12 mouse cellular contexts compared by ENCODE assay signal in genomic region chr16:95956618-95957017, GRCm38 (mm10). TPM values are rescaled to one million over a fixed set of nuclear protein-coding genes. Genes with fewer than 3 reads are reported as not detected.
DNase-seq lines count a peak whose midpoint lies in the region; ATAC-seq and TF ChIP-seq lines count a peak whose summit lies in the region.
"Had no signal": no experiment of that assay in that cellular context is flagged by ENCODE, and none has a peak within 500 bp of the region (broad histone marks: within the 10 kb centered on the region; RNA-seq: fewer than 3 reads in every experiment).

No protein-coding gene starts in this region.

- DNase-seq in heart, adult 2 months: no peak
- DNase-seq in lung, postnatal 10 days: peak; percentile 40
- no peak for DNase-seq in lung, postnatal 36 days
- peak; percentile 17 for DNase-seq in NIH3T3 (ENCODE audit: low read depth)
- DNase-seq in stomach, postnatal 0 days (ENCODE audit: low spot score): no peak
- no peak for DNase-seq in frontal cortex, postnatal 36 days (ENCODE audit: low spot score in 2 of 2)
- DNase-seq in hindbrain, embryonic 10.5 days (ENCODE audit: low spot score): no peak

- TF ChIP-seq POLR2A in heart, adult 2 months (IDR thresholded peaks at IDR 0.05; ENCODE audit: insufficient read depth, low read depth, low read length): no peak

- H3K4me2 ChIP-seq in heart, embryonic 11.5 days: no peak overlapping the region
- H3K4me2 ChIP-seq in stomach, postnatal 0 days (replicated peaks; ENCODE audit: low read depth): no peak overlapping the region
- H3K4me2 ChIP-seq: embryonic facial prominence, embryonic 15.5 days; neural tube, embryonic 13.5 days had no signal

- TF ChIP-seq CTCF in heart, adult 2 months (IDR thresholded peaks at IDR 0.05): peak; percentile 53
- TF ChIP-seq CTCF in stomach, postnatal 0 days (IDR thresholded peaks at IDR 0.05; ENCODE audit: low read depth): peak; percentile 66

- TF ChIP-seq EP300 in heart, adult 2 months (IDR thresholded peaks at IDR 0.05; ENCODE audit: insufficient read depth, low read depth, low read length): no peak
- TF ChIP-seq EP300 in stomach, postnatal 0 days (optimal IDR thresholded peaks at IDR 0.05): no peak

- H3K4me3 ChIP-seq in heart, adult 2 months: no peak overlapping the region
- no peak overlapping the region for H3K4me3 ChIP-seq in heart, embryonic 11.5 days (ENCODE audit: low read depth, low read length)
- H3K4me3 ChIP-seq in stomach, postnatal 0 days (ENCODE audit: low read depth, low read length): no peak overlapping the region
- H3K4me3 ChIP-seq in hindbrain, embryonic 10.5 days: no peak overlapping the region
- H3K4me3 ChIP-seq: embryonic facial prominence, embryonic 15.5 days; neural tube, embryonic 13.5 days had no signal

- no peak for ATAC-seq in heart, embryonic 11.5 days (replicated peaks; ENCODE audit: insufficient number of reproducible peaks, low FRiP score, low TSS enrichment)
- ATAC-seq in stomach, postnatal 0 days (ENCODE audit: low FRiP score, low TSS enrichment): no peak
- ATAC-seq: inflammation-experienced regulatory T-cells, adult 6 months had no signal

- no peak overlapping the region for H3K27ac ChIP-seq in heart, adult 2 months
- H3K27ac ChIP-seq in heart, embryonic 11.5 days (ENCODE audit: low read depth, low read length): no peak overlapping the region
- no peak overlapping the region for H3K27ac ChIP-seq in stomach, postnatal 0 days (replicated peaks)
- H3K27ac ChIP-seq in hindbrain, embryonic 10.5 days: no peak overlapping the region
- H3K27ac ChIP-seq: embryonic facial prominence, embryonic 15.5 days; neural tube, embryonic 13.5 days had no signal

- no peaks in the 10 kb centered on the region for H3K36me3 ChIP-seq in heart, adult 2 months (ENCODE audit: control insufficient read depth, insufficient read depth, low read length)
- H3K36me3 ChIP-seq in heart, embryonic 11.5 days (ENCODE audit: control insufficient read depth, insufficient read depth, low read length): no peaks in the 10 kb centered on the region
- no peaks in the 10 kb centered on the region for H3K36me3 ChIP-seq in stomach, postnatal 0 days (ENCODE audit: control insufficient read depth, insufficient read depth, low read length)
- H3K36me3 ChIP-seq in hindbrain, embryonic 10.5 days: no peaks in the 10 kb centered on the region
- H3K36me3 ChIP-seq: embryonic facial prominence, embryonic 15.5 days; G1E; neural tube, embryonic 13.5 days had no signal

- peaks cover 3% of the 10 kb centered on the region; the same call in 1 of the 2 replicates for H3K9me3 ChIP-seq in heart, embryonic 11.5 days (replicated peaks; ENCODE audit: control insufficient read depth, low read length)
- H3K9me3 ChIP-seq in stomach, postnatal 0 days (ENCODE audit: control insufficient read depth, low read length): no peaks in the 10 kb centered on the region
- peaks cover 5% of the 10 kb centered on the region; the same call in 1 of the 2 replicates for H3K9me3 ChIP-seq in hindbrain, embryonic 10.5 days
- H3K9me3 ChIP-seq: embryonic facial prominence, embryonic 15.5 days; G1E; neural tube, embryonic 13.5 days had no signal

- no peak overlapping the region for H3K9ac ChIP-seq in heart, adult 2 months (ENCODE audit: low read depth, low read length)
- H3K9ac ChIP-seq in heart, embryonic 11.5 days (ENCODE audit: low read depth, low read length): no peak overlapping the region
- H3K9ac ChIP-seq in stomach, postnatal 0 days (ENCODE audit: low read length): no peak overlapping the region
- H3K9ac ChIP-seq: embryonic facial prominence, embryonic 15.5 days; neural tube, embryonic 13.5 days had no signal

- intact Hi-C loops in heart, adult 2 months (cut with DNase I): no loop called here

- WGBS in heart, adult 2 months: 56% methylated on average over 5 of the region's 5 CpGs
- 65% methylated on average over 5 of the region's 5 CpGs for WGBS in heart, embryonic 11.5 days (ENCODE audit: insufficient replicate concordance)
- 57% methylated on average over 5 of the region's 5 CpGs for WGBS in stomach, postnatal 0 days
- WGBS in hindbrain, embryonic 10.5 days: 66% methylated on average over 5 of the region's 5 CpGs

- no peaks in the 10 kb centered on the region for H3K4me1 ChIP-seq in heart, adult 2 months (ENCODE audit: control insufficient read depth, insufficient read depth, low read length)
- no peaks in the 10 kb centered on the region for H3K4me1 ChIP-seq in heart, embryonic 11.5 days (ENCODE audit: control insufficient read depth, insufficient read depth, low read length)
- no peaks in the 10 kb centered on the region for H3K4me1 ChIP-seq in stomach, postnatal 0 days (replicated peaks; ENCODE audit: control insufficient read depth, insufficient read depth)
- no peaks in the 10 kb centered on the region for H3K4me1 ChIP-seq in hindbrain, embryonic 10.5 days (replicated peaks)
- H3K4me1 ChIP-seq: embryonic facial prominence, embryonic 15.5 days; neural tube, embryonic 13.5 days had no signal

- H3K27me3 ChIP-seq in heart, adult 2 months (ENCODE audit: control insufficient read depth, insufficient read depth, low read length): no peaks in the 10 kb centered on the region
- H3K27me3 ChIP-seq in heart, embryonic 11.5 days (ENCODE audit: control insufficient read depth, insufficient read depth, low read length): no peaks in the 10 kb centered on the region
- H3K27me3 ChIP-seq in stomach, postnatal 0 days (ENCODE audit: control insufficient read depth, insufficient read depth, low read length): no peaks in the 10 kb centered on the region
- no peaks in the 10 kb centered on the region for H3K27me3 ChIP-seq in hindbrain, embryonic 10.5 days (ENCODE audit: insufficient read depth, poor library complexity, severe bottlenecking)
- H3K27me3 ChIP-seq: embryonic facial prominence, embryonic 15.5 days; neural tube, embryonic 13.5 days had no signal

- no peaks in the 10 kb centered on the region for H3K79me2 ChIP-seq in heart, adult 2 months (replicated peaks; ENCODE audit: control insufficient read depth, insufficient read depth, low read length)

RNA-seq across cellular contexts. Expression of gene Psmg1, which starts 34.1 kb away (rescaled TPM):
- 10 to 100 TPM; 24.7 to 25.0 TPM for total RNA-seq in heart, adult 2 months (2021)
- 24.4 and 40.0 TPM in 2 replicates for polyA plus RNA-seq in heart, adult 2 months (2012; rRNA removed)
- 76.5 and 83.1 TPM in 2 replicates for polyA plus RNA-seq in heart, embryonic 11.5 days (2014; fragmentation: Nextera tagmentation; extraction: Ambion mirVana)
- polyA plus RNA-seq in stomach, postnatal 0 days (2015; fragmentation: Nextera tagmentation; extraction: Ambion mirVana): 48.7 and 50.1 TPM in 2 replicates
- 99.0 and 103 TPM in 2 replicates for polyA plus RNA-seq in hindbrain, embryonic 10.5 days (2016; fragmentation: Nextera tagmentation; extraction: Ambion mirVana)

Comparison
In these comparisons a context has a peak if more than half of its experiments do, and no peak if none do; other contexts are left out.
1. DNase-seq: peak in lung, postnatal 10 days (single experiment) and NIH3T3 (single experiment); none in heart, adult 2 months (0 of 2), lung, postnatal 36 days (single experiment), stomach, postnatal 0 days (single experiment), frontal cortex, postnatal 36 days (0 of 2) and hindbrain, embryonic 10.5 days (single experiment).